Mouse (Mus musculus) E14TG2a.4 (cell line): ENCODE results near the gene Sptssa.

ENCODE experiments used
- CTCF ChIP-seq: conservative IDR thresholded peaks from 2 replicates; pipeline ENCODE4 v1.5.1; 2014; ENCODE audit warnings: low read length
- NANOG ChIP-seq: IDR thresholded peaks from 2 replicates; pipeline ENCODE4 v1.6.1; 2014; ENCODE audit warnings: borderline replicate concordance, low read length, mixed read lengths

- no peak for TF ChIP-seq CTCF
- TF ChIP-seq NANOG, result no peak
These were observed 908 bp downstream of the Sptssa start for GRCm38 (mm10) chr12:54655292-54656038.
